Mouse (Mus musculus): Measurements from ENCODE around the gene Tnni3k.

Tnni3k gene

GRCm38 (mm10) chr3:155055231-155055916 is at the start of gene Tnni3k:
TSS of gene Tnni3k (minus strand) at chr3:155055407.
- DNase-seq (ENCODE audit: low spot score): no peak

GRCm38 (mm10) chr3:155099266-155099665 is 44.1 kb upstream of the Tnni3k start:
- no peak for DNase-seq (ENCODE audit: low spot score)

- DNase-seq (ENCODE audit: low spot score): peak; percentile 87
Measured at GRCm38 (mm10) chr3:155093116-155093956, 38.1 kb upstream of the Tnni3k start, which contains the start of the genes Fpgt and Lrriq3. TSS of gene Fpgt (minus strand) at chr3:155093403. TSS of gene Lrriq3 (plus strand) at chr3:155093434.

GRCm38 (mm10) chr3:155092081-155092480 is 36.9 kb upstream of the Tnni3k start:
- DNase-seq (ENCODE audit: low spot score): no peak

- no peak for DNase-seq (ENCODE audit: low spot score)
Measured at GRCm38 (mm10) chr3:155077908-155078307, 22.7 kb upstream of the Tnni3k start.

- DNase-seq (ENCODE audit: low spot score): no peak
Measured at GRCm38 (mm10) chr3:155059449-155059822, 4.2 kb upstream of the Tnni3k start.

- no peak for DNase-seq (ENCODE audit: low spot score)
Measured at GRCm38 (mm10) chr3:155058800-155059448, 3.7 kb upstream of the Tnni3k start.

- no peak for DNase-seq (ENCODE audit: low spot score)
Measured at GRCm38 (mm10) chr3:155057566-155057965, 2.4 kb upstream of the Tnni3k start.

- DNase-seq (ENCODE audit: low spot score): no peak
Measured at GRCm38 (mm10) chr3:155056606-155057005, 1.4 kb upstream of the Tnni3k start.

- DNase-seq (ENCODE audit: low spot score): no peak
Measured at GRCm38 (mm10) chr3:155053189-155053588, 2.0 kb downstream of the Tnni3k start.

- DNase-seq (ENCODE audit: low spot score): no peak
Measured at GRCm38 (mm10) chr3:155052021-155052420, 3.2 kb downstream of the Tnni3k start.

GRCm38 (mm10) chr3:155039012-155039836 is 16.0 kb downstream of the Tnni3k start:
- no peak for DNase-seq (ENCODE audit: low spot score)

GRCm38 (mm10) chr3:155034323-155034722 is 20.9 kb downstream of the Tnni3k start:
- no peak for DNase-seq (ENCODE audit: low spot score)

- no peak for DNase-seq (ENCODE audit: low spot score)
Measured at GRCm38 (mm10) chr3:155030200-155030599, 25.0 kb downstream of the Tnni3k start.

GRCm38 (mm10) chr3:155002781-155003180 is 52.4 kb downstream of the Tnni3k start:
- DNase-seq (ENCODE audit: low spot score): no peak

GRCm38 (mm10) chr3:155001056-155001455 is 54.2 kb downstream of the Tnni3k start:
- no peak for DNase-seq (ENCODE audit: low spot score)

- no peak for DNase-seq (ENCODE audit: low spot score)
Measured at GRCm38 (mm10) chr3:154992678-154993077, 62.5 kb downstream of the Tnni3k start.

- DNase-seq (ENCODE audit: low spot score): no peak
Measured at GRCm38 (mm10) chr3:154979101-154979500, 76.1 kb downstream of the Tnni3k start.

GRCm38 (mm10) chr3:154971626-154972025 is 83.6 kb downstream of the Tnni3k start:
- no peak for DNase-seq (ENCODE audit: low spot score)

- DNase-seq (ENCODE audit: low spot score): no peak
Measured at GRCm38 (mm10) chr3:154970981-154971380, 84.2 kb downstream of the Tnni3k start.

GRCm38 (mm10) chr3:154961284-154961683 is 93.9 kb downstream of the Tnni3k start:
- DNase-seq (ENCODE audit: low spot score): no peak

GRCm38 (mm10) chr3:154953088-154953487 is 102.1 kb downstream of the Tnni3k start:
- DNase-seq (ENCODE audit: low spot score): no peak
